Mouse (Mus musculus) lung, postnatal 0 days (tissue): ENCODE data around the gene Etv6. TPM values are rescaled to one million over a fixed set of nuclear protein-coding genes. Genes with fewer than 3 reads are reported as not detected.

Experiments
- ATAC-seq: fragments of 200-750 bp; cut with Nextera tagmentation; 2 replicates; pipeline ENCODE4 v1.8.0; 2017; ENCODE audit warnings: moderate library complexity
- DNase-seq: peaks from one replicate; pipeline ENCODE4 v3.0.0-alpha.2; 2016; ENCODE audit warnings: low spot score
- H3K27ac ChIP-seq: fragments of 300-500 bp; sonication (generic); 2 replicates; pipeline ENCODE4 v1.5.1; 2014; ENCODE audit warnings: antibody characterized with exemption, mild to moderate bottlenecking, low read length, mixed read lengths
- H3K27me3 ChIP-seq: fragments of 300-500 bp; sonication (generic); replicated peaks from 2 replicates; pipeline ENCODE4 v1.6.1; 2014; ENCODE audit warnings: low read length, mixed read lengths; ENCODE audit not compliant: insufficient read depth
- H3K36me3 ChIP-seq: fragments of 300-500 bp; sonication (generic); 2 replicates; pipeline ENCODE4 v1.6.1; 2014; ENCODE audit warnings: low read length, mixed read lengths; ENCODE audit not compliant: insufficient read depth
- H3K4me1 ChIP-seq: fragments of 300-500 bp; sonication (generic); 2 replicates; pipeline ENCODE4 v1.6.1; 2014; ENCODE audit warnings: antibody characterized with exemption, low read depth, low read length, mixed read lengths; ENCODE audit not compliant: insufficient read depth
- H3K4me2 ChIP-seq: fragments of 300-500 bp; sonication (generic); replicated peaks from 2 replicates; pipeline ENCODE4 v1.6.1; 2014; ENCODE audit warnings: low read depth, mild to moderate bottlenecking, low read length, moderate library complexity, mixed read lengths
- H3K4me3 ChIP-seq: fragments of 300-500 bp; sonication (generic); 2 replicates; pipeline ENCODE4 v1.5.1; 2014; ENCODE audit warnings: low read depth, low read length
- H3K9ac ChIP-seq: fragments of 300-500 bp; sonication (generic); replicated peaks from 2 replicates; pipeline ENCODE4 v1.6.1; 2014; ENCODE audit warnings: low read depth, mild to moderate bottlenecking
- H3K9me3 ChIP-seq: fragments of 300-500 bp; sonication (generic); 2 replicates; pipeline ENCODE4 v1.6.1; 2016; ENCODE audit warnings: low read length, mixed read lengths
- CTCF ChIP-seq: IDR thresholded peaks from 2 replicates; pipeline ENCODE4 v1.5.1; 2016; ENCODE audit warnings: antibody characterized with exemption, mild to moderate bottlenecking
- EP300 ChIP-seq: IDR thresholded peaks from 2 replicates; pipeline ENCODE4 v1.6.1; 2016; ENCODE audit warnings: antibody characterized with exemption, mild to moderate bottlenecking, control low read depth
- WGBS: fragments of 180-500 bp; shearing (Covaris S2); extraction: QIAGEN DNeasy Blood & Tissue Kit; methylation state at CpG from one replicate; pipeline ENCODE4 v1.1.7; 2014; 5-methylcytosine and 5-hydroxymethylcytosine counted together
- polyA plus RNA-seq: library from polyadenylated mRNA; unstranded; fragments of >200 nt; fragmentation: Nextera tagmentation; extraction: Ambion mirVana; gene quantifications from 2 replicates; pipeline ENCODE4 v1.2.1, GENCODE M21; 2015

The Etv6 gene
- polyA plus RNA-seq, 1 experiment from 2014 or later = 5.5 TPM

GRCm38 (mm10) chr6:134243119-134243518, 207.6 kb downstream of the Etv6 start:
- 16% methylated on average over 3 of the region's 3 CpGs for WGBS
- Histone ChIP-seq H3K4me3 (no peak overlapping the region), H3K9me3 (no peaks in the 10 kb centered on the region), H3K27ac (peak overlapping the region; percentile 63), H3K36me3 (no peaks in the 10 kb centered on the region), H3K4me2 (0 out of 2 replicates have a peak overlapping the region, but pooled peaks have one; percentile 5), H3K27me3 (no peaks in the 10 kb centered on the region), H3K4me1 (peaks cover 7% of the 10 kb centered on the region; the same call in 1 of the 2 replicates), H3K9ac (no peak overlapping the region)
- DNase-seq (peak; percentile 52), ATAC-seq (peak; percentile 42)
- TF ChIP-seq EP300 (no peak), CTCF (no peak)

DNA sequence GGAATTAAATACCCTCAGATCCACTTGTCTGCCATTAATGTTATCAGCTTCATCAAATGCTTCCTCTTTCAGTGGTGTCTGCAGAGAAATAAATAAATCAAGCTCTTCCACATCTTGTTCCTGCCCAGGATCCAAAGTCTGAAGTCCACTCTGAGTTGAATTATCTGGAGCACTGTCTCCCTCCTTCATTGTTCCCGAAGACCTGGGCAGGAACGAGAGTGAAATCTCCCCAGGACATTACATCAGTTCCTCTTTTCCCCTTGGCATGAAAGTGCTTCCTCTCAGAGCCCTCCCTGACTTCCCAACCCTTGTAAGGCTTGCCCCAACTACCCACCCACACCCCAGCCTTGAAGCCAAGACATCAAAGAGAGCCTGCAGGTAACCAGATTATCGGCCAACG, 208.0 kb downstream of the Etv6 start:
- Histone ChIP-seq H3K4me3 (no peak overlapping the region), H3K9me3 (no peaks in the 10 kb centered on the region), H3K27ac (peak overlapping the region; percentile 63), H3K4me2 (no peak overlapping the region), H3K9ac (no peak overlapping the region), H3K4me1 (peaks cover 7% of the 10 kb centered on the region; the same call in 1 of the 2 replicates), H3K36me3 (no peaks in the 10 kb centered on the region), H3K27me3 (no peaks in the 10 kb centered on the region)
- 55% methylated on average over 4 of the region's 4 CpGs for WGBS
- DNase-seq (peak; percentile 77), ATAC-seq (peak; percentile 80)
- TF ChIP-seq CTCF = no peak
- peak; percentile 73; the same call in 1 of the 2 replicates for TF ChIP-seq EP300

DNA sequence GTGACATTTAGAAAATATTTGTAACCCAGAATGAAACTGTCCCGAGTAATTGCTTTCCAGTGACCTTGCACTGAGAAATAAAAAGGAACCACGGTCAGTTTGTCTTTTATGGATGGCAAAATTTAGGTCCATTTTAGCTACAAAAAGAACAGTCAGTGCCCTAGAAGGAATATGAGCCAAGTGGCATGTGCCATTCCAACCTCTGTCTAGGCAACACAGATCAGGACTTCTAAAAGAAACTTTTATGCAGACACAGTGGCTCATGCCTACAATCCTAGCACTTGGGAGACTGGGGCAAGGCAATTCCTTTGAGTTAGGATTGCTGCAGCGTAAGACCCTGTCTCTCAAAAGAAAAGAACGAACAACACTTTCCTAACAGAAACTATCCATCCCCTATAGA, 208.6 kb downstream of the Etv6 start:
- H3K9me3 ChIP-seq = no peaks in the 10 kb centered on the region
- no peak overlapping the region for H3K4me3 ChIP-seq
- no peaks in the 10 kb centered on the region for H3K36me3 ChIP-seq
- peaks cover 7% of the 10 kb centered on the region; the same call in 1 of the 2 replicates for H3K4me1 ChIP-seq
- no peak for TF ChIP-seq CTCF
- TF ChIP-seq EP300 = no peak
- H3K4me2 ChIP-seq = no peak overlapping the region
- 85% methylated on average over 4 of the region's 4 CpGs for WGBS
- DNase-seq = no peak
- no peaks in the 10 kb centered on the region for H3K27me3 ChIP-seq
- no peak for ATAC-seq
- no peak overlapping the region for H3K9ac ChIP-seq
- no peak overlapping the region for H3K27ac ChIP-seq

DNA sequence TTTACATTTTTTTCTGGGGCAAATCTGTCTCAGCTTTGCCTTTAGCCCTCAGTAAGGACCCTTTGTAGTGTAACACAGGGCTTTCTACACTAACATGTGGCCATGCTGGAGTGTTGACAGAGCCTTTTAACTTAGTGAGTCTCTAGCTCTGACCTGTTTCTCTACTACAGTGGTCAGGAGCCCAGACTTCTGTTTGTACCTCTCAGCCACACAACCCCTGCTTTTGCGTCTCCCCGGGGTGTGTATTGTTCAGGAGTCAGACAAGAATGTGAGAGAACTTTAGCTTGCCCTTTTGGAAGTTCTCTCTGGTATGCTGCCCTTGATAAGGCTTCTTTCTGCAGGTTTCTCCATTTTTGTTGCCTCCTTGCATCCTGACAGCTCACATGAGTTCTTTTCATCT, 210.6 kb downstream of the Etv6 start:
- ATAC-seq (peak; percentile 55), DNase-seq (peak; percentile 29)
- no peaks in the 10 kb centered on the region for H3K36me3 ChIP-seq
- H3K9me3 ChIP-seq = no peaks in the 10 kb centered on the region
- H3K4me3 ChIP-seq = no peak overlapping the region
- no peak overlapping the region for H3K9ac ChIP-seq
- no peaks in the 10 kb centered on the region for H3K27me3 ChIP-seq
- no peak for TF ChIP-seq CTCF
- TF ChIP-seq EP300 = no peak
- H3K27ac ChIP-seq = no peak overlapping the region
- no peak overlapping the region for H3K4me2 ChIP-seq
- 49% methylated on average over 2 of the region's 2 CpGs for WGBS
- H3K4me1 ChIP-seq = peaks cover 7% of the 10 kb centered on the region; the same call in 1 of the 2 replicates

- no peaks in the 10 kb centered on the region for H3K9me3 ChIP-seq
- TF ChIP-seq CTCF = no peak
- TF ChIP-seq EP300 = no peak
- no peaks in the 10 kb centered on the region for H3K27me3 ChIP-seq
- no peak overlapping the region for H3K27ac ChIP-seq
- H3K9ac ChIP-seq = no peak overlapping the region
- no peak overlapping the region for H3K4me2 ChIP-seq
- DNase-seq = peak; percentile 30
- no peak for ATAC-seq
- no peaks in the 10 kb centered on the region for H3K36me3 ChIP-seq
- WGBS = 71% methylated on average over 9 of the region's 9 CpGs
- H3K4me3 ChIP-seq = no peak overlapping the region
- peaks cover 6% of the 10 kb centered on the region; the same call in 1 of the 2 replicates for H3K4me1 ChIP-seq
Observed at GRCm38 (mm10) chr6:134247324-134247723, 211.8 kb downstream of the Etv6 start.

- 88% methylated on average over 19 of the region's 19 CpGs for WGBS
- H3K4me3 ChIP-seq = no peak overlapping the region
- no peak overlapping the region for H3K4me2 ChIP-seq
- H3K36me3 ChIP-seq = 0 out of 2 replicates have a peak, but pooled peaks cover 1% of the 10 kb centered on the region
- H3K4me1 ChIP-seq = no peaks in the 10 kb centered on the region
- no peak for DNase-seq
- H3K27ac ChIP-seq = no peak overlapping the region
- TF ChIP-seq EP300 (no peak), CTCF (no peak)
- H3K27me3 ChIP-seq = no peaks in the 10 kb centered on the region
- H3K9ac ChIP-seq = no peak overlapping the region
- no peaks in the 10 kb centered on the region for H3K9me3 ChIP-seq
- ATAC-seq = no peak
Observed at GRCm38 (mm10) chr6:134248720-134249119, 213.2 kb downstream of the Etv6 start.

- no peak for ATAC-seq
- Histone ChIP-seq H3K27me3 (no peaks in the 10 kb centered on the region), H3K4me1 (peaks cover 2% of the 10 kb centered on the region; the same call in 1 of the 2 replicates), H3K27ac (no peak overlapping the region), H3K36me3 (0 out of 2 replicates have a peak, but pooled peaks cover 4% of the 10 kb centered on the region), H3K4me2 (no peak overlapping the region), H3K9ac (no peak overlapping the region), H3K9me3 (no peaks in the 10 kb centered on the region), H3K4me3 (no peak overlapping the region)
- WGBS = 71% methylated on average over 5 of the region's 5 CpGs
- DNase-seq = no peak
- TF ChIP-seq EP300 (no peak), CTCF (no peak)
Observed at GRCm38 (mm10) chr6:134250764-134251163, 215.3 kb downstream of the Etv6 start.
